ENCODE assay signal across 9 mouse cellular contexts in the genomic region with DNA sequence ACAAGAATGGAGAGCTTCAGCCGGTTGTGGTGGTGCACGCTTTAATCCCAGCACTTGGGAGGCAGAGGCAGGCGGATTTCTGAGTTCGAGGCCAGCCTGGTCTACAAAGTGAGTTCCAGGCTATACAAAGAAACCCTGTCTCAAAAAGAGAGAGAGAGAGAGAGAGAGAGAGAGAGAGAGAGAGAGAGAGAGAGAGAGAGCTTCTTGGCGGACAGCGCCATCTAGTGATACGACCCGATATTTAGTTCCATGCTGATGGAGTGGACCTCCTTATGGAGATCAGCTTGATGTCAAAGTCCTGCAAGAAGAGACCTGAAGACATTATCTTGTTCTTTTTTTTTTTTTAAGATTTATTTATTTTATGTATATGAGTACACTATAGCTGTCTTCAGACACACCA. TPM values are rescaled to one million over a fixed set of nuclear protein-coding genes. Genes with fewer than 3 reads are reported as not detected.
DNase-seq lines count a peak whose midpoint lies in the region; ATAC-seq and TF ChIP-seq lines count a peak whose summit lies in the region.
"Not testable (repeated sequence)": the region's sequence is repeated elsewhere in the genome, so short reads cannot be mapped to it uniquely, and the experiment has no call there.
"Had no signal": no experiment of that assay in that cellular context is flagged by ENCODE, and none has a peak within 500 bp of the region (broad histone marks: within the 10 kb centered on the region; RNA-seq: fewer than 3 reads in every experiment).

No protein-coding gene starts in this region.

- peak; percentile 68 for TF ChIP-seq CTCF in gastrocnemius, adult 2 months (IDR thresholded peaks at IDR 0.05)

- not testable (repeated sequence) for H3K27me3 ChIP-seq in limb, embryonic 10.5 days (ENCODE audit: low read depth, poor library complexity, severe bottlenecking); midbrain, embryonic 11.5 days (ENCODE audit: control insufficient read depth, insufficient read depth, low read length)

- H3K9me3 ChIP-seq in limb, embryonic 10.5 days (replicated peaks); midbrain, embryonic 11.5 days (ENCODE audit: control insufficient read depth, low read length): not testable (repeated sequence)

- H3K27ac ChIP-seq in gastrocnemius, adult 2 months; limb, embryonic 10.5 days; midbrain, embryonic 11.5 days (ENCODE audit: low read depth, low read length): not testable (repeated sequence)

- not testable (repeated sequence) for H3K9ac ChIP-seq in midbrain, embryonic 11.5 days (ENCODE audit: low read length)

- peak; percentile 46 for DNase-seq in 3134 (ENCODE audit: extremely low read depth, insufficient read length, low spot score)
- peak; percentile 59 for DNase-seq in ZHBTc4 (ENCODE audit: low read depth, low spot score)
- DNase-seq in cerebellum, postnatal 10 days: peak; percentile 73 to 77
- DNase-seq in gastrocnemius, adult 2 months: peak; percentile 77
- peak; percentile 71 for DNase-seq in kidney, adult 18-20 months
- DNase-seq in limb, embryonic 10.5 days (ENCODE audit: low spot score): peak; percentile 54
- DNase-seq in midbrain, embryonic 11.5 days (ENCODE audit: low spot score, missing footprints): peak; percentile 90
- peak; percentile 45 to 70 for DNase-seq in spleen, postnatal 14 days (ENCODE audit: low spot score in 2 of 2)

- not testable (repeated sequence) for H3K4me2 ChIP-seq in midbrain, embryonic 11.5 days

- intact Hi-C loops in gastrocnemius, adult 2 months (cut with DNase I): loop anchor here (1.0 to 10.0 kb wide), 2 partner anchors 174 to 284 kb away; no protein-coding TSS in a partner anchor

- peaks cover 39% of the 10 kb centered on the region for H3K4me1 ChIP-seq in limb, embryonic 10.5 days
- H3K4me1 ChIP-seq in midbrain, embryonic 11.5 days (ENCODE audit: control insufficient read depth, insufficient read depth, low read length): not testable (repeated sequence)

- H3K4me3 ChIP-seq in gastrocnemius, adult 2 months; limb, embryonic 10.5 days; midbrain, embryonic 11.5 days (ENCODE audit: low read depth, low read length): not testable (repeated sequence)

- H3K36me3 ChIP-seq in limb, embryonic 10.5 days; midbrain, embryonic 11.5 days (ENCODE audit: control insufficient read depth, insufficient read depth, low read length): not testable (repeated sequence)

- WGBS in limb, embryonic 10.5 days: 28% methylated on average over 8 of the region's 8 CpGs
- 36% methylated on average over 8 of the region's 8 CpGs for WGBS in midbrain, embryonic 11.5 days

- ATAC-seq in midbrain, embryonic 11.5 days (ENCODE audit: low FRiP score): not testable (repeated sequence)

RNA-seq across cellular contexts. Expression of gene Wipi1, which starts 7.3 kb away (rescaled TPM):
- 10 to 100 TPM; 53.0 to 60.8 TPM for total RNA-seq in gastrocnemius, adult 2 months (2021)
- 33.3 and 42.3 TPM in 2 replicates for polyA plus RNA-seq in limb, embryonic 10.5 days (2016; fragmentation: Nextera tagmentation; extraction: Ambion mirVana)
- 11.1 and 12.4 TPM in 2 replicates for polyA plus RNA-seq in midbrain, embryonic 11.5 days (2014; fragmentation: Nextera tagmentation; extraction: Ambion mirVana)
- polyA plus RNA-seq: CD4-positive, CD25-positive, alpha-beta regulatory T cell, adult 4 months had no signal

RNA-seq across cellular contexts. Expression of gene Prkar1a, which starts 30.1 kb away (rescaled TPM):
- total RNA-seq in gastrocnemius, adult 2 months (2021): 100 to 1,000 TPM in 1 of 2 experiments, 10 to 100 TPM in 1; 98.9 to 117 TPM
- 290 and 338 TPM in 2 replicates for polyA plus RNA-seq in limb, embryonic 10.5 days (2016; fragmentation: Nextera tagmentation; extraction: Ambion mirVana)
- 435 and 478 TPM in 2 replicates for polyA plus RNA-seq in midbrain, embryonic 11.5 days (2014; fragmentation: Nextera tagmentation; extraction: Ambion mirVana)
